Mouse (Mus musculus): ENCODE results near the gene Pde8b. TPM values are rescaled to one million over a fixed set of nuclear protein-coding genes. Genes with fewer than 3 reads are reported as not detected.
A peak's percentile ranks its signal among the peaks of the same experiment; 100 is the strongest.

Pde8b gene
- 1 to 10 TPM; 3.9 to 5.1 TPM for total RNA-seq (2021)
- long read RNA-seq, experiment 1, partial matches to known transcripts, result 0 of 1 reads
- long read RNA-seq, experiment 1, other reads (novel, unspliced or antisense), result 1 of 1 reads
- long read RNA-seq, experiment 2, full-length matches to known transcripts, result 4 of 9 reads
- long read RNA-seq, experiment 2, partial matches to known transcripts, result 0 of 9 reads
- long read RNA-seq, experiment 2, other reads (novel, unspliced or antisense), result 5 of 9 reads

GRCm38 (mm10) chr13:95249511-95250456 is at the start of gene Pde8b:
Pde8b (minus strand) TSS chr13:95250336.
- intact Hi-C loops (cut with DNase I; ENCODE audit: low total_unique reads), result no loop called here

GRCm38 (mm10) chr13:95291983-95292382 is 41.8 kb upstream of the Pde8b start:
- no peak for DNase-seq
- intact Hi-C loops (cut with DNase I; ENCODE audit: low total_unique reads), result no loop called here

More at GRCm38 (mm10) chr13:95249511-95250456, at the start of gene Pde8b:
- no peak for DNase-seq

GRCm38 (mm10) chr13:95288027-95288426 is 37.9 kb upstream of the Pde8b start:
- intact Hi-C loops (cut with DNase I; ENCODE audit: low total_unique reads), result loop anchor here (10.0 kb wide), 1 partner anchor 273 kb away; no protein-coding TSS in a partner anchor
- DNase-seq, result no peak

GRCm38 (mm10) chr13:95286989-95287388 is 36.9 kb upstream of the Pde8b start:
- intact Hi-C loops (cut with DNase I; ENCODE audit: low total_unique reads), result loop anchor here (10.0 kb wide), 1 partner anchor 272 kb away; no protein-coding TSS in a partner anchor
- DNase-seq, result peak; percentile 70

- intact Hi-C loops (cut with DNase I; ENCODE audit: low total_unique reads), result loop anchor here (10.0 kb wide), 1 partner anchor 267 kb away; no protein-coding TSS in a partner anchor
These were observed 31.9 kb upstream of the Pde8b start for GRCm38 (mm10) chr13:95281740-95282673.

GRCm38 (mm10) chr13:95278426-95279025 is 28.4 kb upstream of the Pde8b start:
- intact Hi-C loops (cut with DNase I; ENCODE audit: low total_unique reads), result no loop called here
- DNase-seq, result no peak

More at GRCm38 (mm10) chr13:95281740-95282673, 31.9 kb upstream of the Pde8b start:
- peak; percentile 28 for DNase-seq

- intact Hi-C loops (cut with DNase I; ENCODE audit: low total_unique reads), result no loop called here
- DNase-seq, result no peak
These were observed 14.6 kb upstream of the Pde8b start for GRCm38 (mm10) chr13:95264691-95265090.

- intact Hi-C loops (cut with DNase I; ENCODE audit: low total_unique reads), result no loop called here
- no peak for DNase-seq
These were observed 11.0 kb upstream of the Pde8b start for GRCm38 (mm10) chr13:95260886-95261789.

- intact Hi-C loops (cut with DNase I; ENCODE audit: low total_unique reads), result no loop called here
- no peak for DNase-seq
These were observed 10.3 kb upstream of the Pde8b start for GRCm38 (mm10) chr13:95260391-95260790.

GRCm38 (mm10) chr13:95257083-95257482 is 6.9 kb upstream of the Pde8b start:
- intact Hi-C loops (cut with DNase I; ENCODE audit: low total_unique reads), result no loop called here
- no peak for DNase-seq

GRCm38 (mm10) chr13:95255083-95255482 is 4.9 kb upstream of the Pde8b start:
- intact Hi-C loops (cut with DNase I; ENCODE audit: low total_unique reads), result no loop called here
- no peak for DNase-seq

- no peak for DNase-seq
- intact Hi-C loops (cut with DNase I; ENCODE audit: low total_unique reads), result no loop called here
These were observed 7.1 kb downstream of the Pde8b start for GRCm38 (mm10) chr13:95243026-95243425.

- intact Hi-C loops (cut with DNase I; ENCODE audit: low total_unique reads), result no loop called here
- DNase-seq, result no peak
These were observed 12.6 kb downstream of the Pde8b start for GRCm38 (mm10) chr13:95237488-95237887.

- intact Hi-C loops (cut with DNase I; ENCODE audit: low total_unique reads), result no loop called here
- DNase-seq, result no peak
These were observed 14.9 kb downstream of the Pde8b start for GRCm38 (mm10) chr13:95235261-95235660.

GRCm38 (mm10) chr13:95231366-95232138 is 18.6 kb downstream of the Pde8b start:
- intact Hi-C loops (cut with DNase I; ENCODE audit: low total_unique reads), result no loop called here
- no peak for DNase-seq

- intact Hi-C loops (cut with DNase I; ENCODE audit: low total_unique reads), result no loop called here
- no peak for DNase-seq
These were observed 19.8 kb downstream of the Pde8b start for GRCm38 (mm10) chr13:95230326-95230725.

- no peak for DNase-seq
- intact Hi-C loops (cut with DNase I; ENCODE audit: low total_unique reads), result no loop called here
These were observed 25.6 kb downstream of the Pde8b start for GRCm38 (mm10) chr13:95224491-95224890.

All from gastrocnemius, postnatal 14 days (tissue).